Mouse (Mus musculus): ENCODE data around the gene Zfp217.
"Not testable (repeated sequence)": the region's sequence is repeated elsewhere in the genome, so short reads cannot be mapped to it uniquely, and the experiment has no call there.

Gene Zfp217

GRCm38 (mm10) chr2:170147661-170148153 lies at the start of gene Zfp217:
Zfp217 (minus strand) TSS chr2:170148103.
- DNase-seq (ENCODE audit: low read depth, low spot score), result peak; percentile 58

GRCm38 (mm10) chr2:170195542-170196089 lies 47.7 kb upstream of the Zfp217 start:
- no peak for DNase-seq (ENCODE audit: low read depth, low spot score)

GRCm38 (mm10) chr2:170194845-170195244 lies 46.9 kb upstream of the Zfp217 start:
- DNase-seq (ENCODE audit: low read depth, low spot score), result no peak

- DNase-seq (ENCODE audit: low read depth, low spot score), result no peak
Measured at GRCm38 (mm10) chr2:170193850-170194249, 45.9 kb upstream of the Zfp217 start.

- DNase-seq (ENCODE audit: low read depth, low spot score), result no peak
Measured at GRCm38 (mm10) chr2:170193211-170193610, 45.3 kb upstream of the Zfp217 start.

DNA sequence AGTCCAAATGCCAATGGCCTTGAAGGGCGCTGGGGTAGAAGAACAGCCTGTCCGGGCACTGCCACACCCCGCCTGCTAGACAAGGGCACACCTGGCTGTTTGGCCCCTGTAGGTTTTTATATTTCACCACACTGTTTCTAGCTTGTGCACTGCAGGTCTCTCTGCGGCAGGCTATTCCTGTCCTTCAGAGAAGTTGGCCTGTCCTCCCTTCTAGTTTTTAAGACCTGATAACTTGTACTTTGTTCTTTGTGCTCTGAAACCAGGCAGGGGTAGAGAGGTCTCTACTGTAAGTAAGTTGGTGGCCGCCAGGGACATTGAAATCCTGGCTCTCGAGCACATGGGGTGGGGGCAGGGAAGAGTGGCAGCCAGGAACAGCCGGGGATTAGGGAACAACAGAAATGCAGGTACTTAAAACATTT lies 44.8 kb upstream of the Zfp217 start:
- DNase-seq (ENCODE audit: low read depth, low spot score), result no peak

GRCm38 (mm10) chr2:170188721-170189120 lies 40.8 kb upstream of the Zfp217 start:
- no peak for DNase-seq (ENCODE audit: low read depth, low spot score)

DNA sequence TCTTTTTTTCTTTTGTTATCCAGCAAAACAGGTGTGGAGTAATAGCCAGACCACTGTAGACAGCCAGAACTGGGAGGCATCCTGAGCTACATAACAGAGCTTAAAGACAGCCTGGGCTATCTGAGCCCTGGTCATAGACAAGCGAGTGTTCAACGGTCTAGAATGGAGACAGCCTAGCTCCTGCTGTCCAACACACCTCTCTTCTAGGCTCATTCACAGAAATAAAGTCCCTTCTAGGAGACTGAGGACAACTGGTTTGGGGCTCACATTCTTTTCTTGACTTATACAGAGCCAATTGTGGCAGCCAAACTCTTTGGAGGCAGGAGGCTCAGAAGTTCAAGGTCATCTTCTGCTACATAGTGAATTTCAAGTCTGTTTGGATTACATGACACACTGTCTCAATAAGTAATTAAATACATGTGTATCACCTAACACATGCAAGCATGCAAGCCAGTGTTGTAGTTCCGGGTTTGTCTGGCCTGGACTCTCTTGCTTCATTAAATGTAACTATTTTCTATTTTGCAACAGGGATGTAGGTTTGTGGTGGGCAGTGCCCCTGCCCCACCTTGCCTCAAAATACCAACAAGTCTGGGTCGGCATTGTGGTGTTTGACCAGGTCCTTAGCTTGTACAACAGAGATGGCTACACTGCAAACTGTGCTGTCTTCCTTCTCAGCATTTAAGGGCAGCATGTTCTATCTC lies 37.4 kb upstream of the Zfp217 start:
- no peak for DNase-seq (ENCODE audit: low read depth, low spot score)

DNA sequence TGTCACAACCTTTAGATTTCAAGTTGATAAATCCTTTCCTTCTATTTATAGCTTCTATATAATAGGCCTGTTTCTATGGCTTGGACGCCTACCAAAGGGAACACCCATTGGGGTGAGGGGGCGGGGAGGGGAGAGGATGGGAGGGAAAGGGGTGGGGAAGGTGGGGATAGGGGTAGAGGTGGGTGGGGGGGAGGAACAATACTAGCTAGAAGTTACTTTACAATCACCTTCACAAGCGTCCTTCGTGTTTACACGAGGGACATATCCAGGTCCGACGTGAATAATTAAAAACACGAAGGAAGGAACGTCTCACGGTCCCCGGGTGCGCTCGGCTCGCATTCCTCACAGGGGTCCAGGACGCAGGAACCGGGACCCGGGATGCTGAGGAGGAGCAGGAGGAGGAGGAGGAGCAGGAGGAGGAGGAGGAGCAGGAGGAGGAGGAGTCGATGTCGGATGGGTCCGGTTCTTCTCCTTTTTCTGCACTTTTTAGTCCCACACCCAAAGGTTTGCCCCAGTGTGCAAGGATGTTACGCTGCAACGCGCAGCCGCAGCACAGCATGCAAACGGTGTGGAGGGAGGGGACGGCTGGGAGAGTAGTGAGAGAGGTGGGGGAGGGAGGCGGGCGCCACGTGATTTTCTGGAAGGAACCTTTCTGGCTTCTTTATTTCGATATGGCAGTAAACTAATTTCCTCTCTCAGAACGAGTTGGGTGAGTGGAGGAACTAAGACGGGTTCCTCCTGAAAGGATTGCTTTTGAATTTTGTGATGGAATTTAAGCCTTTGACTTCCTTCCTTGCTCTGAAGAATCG lies 36.5 kb upstream of the Zfp217 start:
- peak; percentile 80 for DNase-seq (ENCODE audit: low read depth, low spot score)

- DNase-seq (ENCODE audit: low read depth, low spot score), result no peak
Measured at GRCm38 (mm10) chr2:170183851-170184174, 35.9 kb upstream of the Zfp217 start.

DNA sequence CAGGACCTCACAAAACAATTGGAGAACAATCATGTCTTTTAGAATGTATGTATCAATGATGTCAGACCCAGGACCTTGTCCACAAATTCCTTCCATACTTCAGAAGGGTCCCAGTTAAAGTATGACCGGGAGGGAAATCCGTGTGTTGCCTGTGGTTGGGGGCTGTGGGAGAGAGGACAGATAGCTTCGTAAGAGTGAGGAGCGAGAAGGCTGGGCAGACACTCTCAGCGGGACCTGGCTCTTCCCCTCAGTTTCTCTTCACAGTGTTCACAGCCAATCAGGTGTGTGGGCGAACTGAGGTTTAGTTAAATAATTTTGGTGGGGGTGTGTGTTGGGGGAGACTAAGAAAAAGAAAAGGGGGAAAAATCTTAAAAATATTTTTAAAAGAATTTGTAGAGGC lies 34.0 kb upstream of the Zfp217 start:
- DNase-seq (ENCODE audit: low read depth, low spot score), result no peak

DNA sequence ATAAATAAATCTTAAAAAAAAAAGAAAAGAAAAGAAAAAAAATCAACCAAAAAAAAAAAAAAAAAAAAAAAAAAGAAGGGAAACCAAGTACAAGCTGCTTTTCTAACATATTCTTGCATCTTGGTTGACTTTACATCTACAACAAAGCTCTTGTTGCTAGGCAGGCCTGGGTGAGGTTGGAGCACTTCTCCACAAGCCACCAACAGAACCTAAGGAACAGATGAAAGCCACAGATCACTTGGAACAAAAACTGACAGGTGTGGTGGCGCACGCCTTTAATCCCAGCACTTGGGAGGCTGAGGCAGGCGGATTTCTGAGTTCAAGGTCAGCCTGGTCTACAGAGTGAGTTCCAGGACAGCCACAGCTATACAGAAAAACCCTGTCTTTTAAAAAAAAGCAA lies 32.9 kb upstream of the Zfp217 start:
- not testable (repeated sequence) for DNase-seq (ENCODE audit: low read depth, low spot score)

GRCm38 (mm10) chr2:170179317-170179716 lies 31.4 kb upstream of the Zfp217 start:
- no peak for DNase-seq (ENCODE audit: low read depth, low spot score)

- no peak for DNase-seq (ENCODE audit: low read depth, low spot score)
Measured at GRCm38 (mm10) chr2:170177323-170177722, 29.4 kb upstream of the Zfp217 start.

DNA sequence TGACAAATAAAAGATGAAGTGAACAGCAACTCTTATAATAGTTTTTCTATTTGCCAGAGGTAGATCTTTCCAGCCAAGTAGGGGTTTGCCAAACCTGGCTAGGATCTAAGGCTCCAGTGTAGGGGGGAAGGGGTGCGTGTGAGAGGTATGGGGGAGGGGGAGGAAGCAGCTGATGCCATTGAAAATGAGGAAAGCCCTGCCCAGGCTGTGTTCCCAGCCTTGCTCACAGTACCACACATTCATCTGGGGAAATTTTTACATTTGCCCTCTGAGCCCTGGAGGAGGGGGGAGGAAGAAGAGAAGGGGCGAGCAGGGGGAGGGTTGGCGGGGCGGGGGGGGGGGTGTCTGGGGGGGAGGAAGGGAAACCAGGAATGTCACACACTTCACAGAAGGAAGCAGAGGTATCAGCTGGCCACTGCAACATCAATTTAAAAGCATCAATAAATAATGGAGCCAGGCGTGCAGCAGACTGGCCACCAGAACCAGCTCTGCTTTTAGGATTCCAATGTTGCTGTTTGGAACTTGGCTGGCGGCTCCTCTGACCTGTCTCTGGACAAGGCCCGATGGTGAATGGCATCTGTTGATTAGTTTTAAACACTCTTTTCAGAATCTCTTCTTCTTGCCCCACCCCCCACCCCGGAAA lies 28.5 kb upstream of the Zfp217 start:
- DNase-seq (ENCODE audit: low read depth, low spot score), result no peak

DNA sequence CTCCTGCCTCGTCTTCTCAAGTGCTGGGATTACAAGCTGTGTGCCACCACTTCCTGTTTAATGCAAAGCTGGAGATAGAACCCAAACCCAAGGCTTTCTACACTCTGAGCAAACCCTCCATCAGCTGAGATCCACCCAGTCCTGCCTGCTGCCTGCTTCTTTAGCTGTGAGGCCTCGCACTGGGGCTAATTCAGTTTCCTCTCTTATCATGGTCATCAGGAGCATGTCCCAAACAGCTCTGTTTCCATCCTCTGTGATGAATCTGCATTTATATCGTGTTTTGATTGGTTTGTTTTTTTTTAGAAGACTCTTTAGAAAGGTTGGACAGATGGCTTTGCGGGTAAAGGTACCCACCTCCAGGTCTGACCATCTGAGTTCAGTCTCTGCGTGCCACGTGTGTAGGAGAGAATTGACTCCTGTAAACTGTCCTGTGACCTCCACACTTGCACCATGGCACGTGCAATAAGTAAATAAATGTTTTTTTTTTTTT lies 27.8 kb upstream of the Zfp217 start:
- DNase-seq (ENCODE audit: low read depth, low spot score), result no peak

DNA sequence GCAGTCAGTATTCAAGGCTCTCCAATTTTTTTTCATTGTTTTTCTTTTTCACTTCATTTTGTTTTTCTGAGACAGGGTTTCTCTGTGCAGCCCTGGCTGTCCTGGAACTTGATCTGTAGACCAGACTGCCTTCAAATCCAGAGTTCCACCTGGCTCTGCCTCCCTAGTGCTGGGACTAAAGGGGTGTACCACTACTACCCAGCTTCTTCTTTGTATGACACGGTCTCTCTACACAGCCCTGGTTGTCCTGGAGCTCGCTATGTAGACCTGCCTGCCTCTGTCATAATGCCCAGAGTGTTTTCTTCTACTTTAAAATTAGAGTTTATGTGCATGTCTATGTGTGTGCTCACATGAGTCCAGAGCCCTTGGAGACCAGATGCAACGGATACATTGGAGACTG lies 27.3 kb upstream of the Zfp217 start:
- no peak for DNase-seq (ENCODE audit: low read depth, low spot score)

DNA sequence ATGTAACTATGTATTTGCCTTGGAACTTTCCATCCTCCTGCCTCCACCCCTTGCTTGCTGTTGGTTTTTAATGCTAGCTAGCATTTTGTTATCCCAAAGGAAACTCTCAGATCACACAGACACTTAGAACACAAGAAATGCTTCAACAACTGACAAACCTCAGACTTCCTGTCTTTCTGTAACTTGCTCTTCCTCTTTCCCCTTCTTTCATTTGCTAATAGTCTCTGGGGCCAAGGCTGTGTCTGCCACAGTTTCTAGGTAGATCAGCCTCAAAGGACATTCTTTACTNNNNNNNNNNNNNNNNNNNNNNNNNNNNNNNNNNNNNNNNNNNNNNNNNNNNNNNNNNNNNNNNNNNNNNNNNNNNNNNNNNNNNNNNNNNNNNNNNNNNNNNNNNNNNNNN lies 21.2 kb upstream of the Zfp217 start:
- DNase-seq (ENCODE audit: low read depth, low spot score), result no peak

DNA sequence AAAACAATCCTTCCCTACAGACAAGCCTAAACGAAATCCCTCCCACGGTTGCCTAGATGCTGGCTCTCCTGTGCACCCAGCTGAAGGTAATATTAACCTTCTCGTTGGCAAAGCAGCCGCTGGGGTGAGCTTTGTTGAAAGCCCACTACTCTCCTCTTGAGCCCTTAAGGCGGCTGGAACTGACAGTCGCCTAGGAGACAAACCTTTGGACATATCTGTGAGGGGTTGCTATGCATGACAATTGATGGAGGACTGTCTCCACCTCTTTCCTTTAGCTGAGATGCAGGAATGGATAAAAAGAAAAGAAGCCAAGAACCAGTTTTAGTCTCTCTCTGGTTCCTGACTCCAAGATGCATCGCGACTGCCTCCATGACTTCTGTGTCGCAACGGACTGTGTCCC lies 17.7 kb upstream of the Zfp217 start:
- no peak for DNase-seq (ENCODE audit: low read depth, low spot score)

- no peak for DNase-seq (ENCODE audit: low read depth, low spot score)
Measured at GRCm38 (mm10) chr2:170163671-170164462, 16.0 kb upstream of the Zfp217 start.
